Mouse (Mus musculus) 416B (cell line): ENCODE measurements around the gene Ccdc153.
A peak's percentile ranks its signal among the peaks of the same experiment; 100 is the strongest.

Source experiments
- DNase-seq: peaks from one replicate; pipeline ENCODE4 v3.0.0; 2011; ENCODE audit warnings: low read depth

Ccdc153 gene

DNA sequence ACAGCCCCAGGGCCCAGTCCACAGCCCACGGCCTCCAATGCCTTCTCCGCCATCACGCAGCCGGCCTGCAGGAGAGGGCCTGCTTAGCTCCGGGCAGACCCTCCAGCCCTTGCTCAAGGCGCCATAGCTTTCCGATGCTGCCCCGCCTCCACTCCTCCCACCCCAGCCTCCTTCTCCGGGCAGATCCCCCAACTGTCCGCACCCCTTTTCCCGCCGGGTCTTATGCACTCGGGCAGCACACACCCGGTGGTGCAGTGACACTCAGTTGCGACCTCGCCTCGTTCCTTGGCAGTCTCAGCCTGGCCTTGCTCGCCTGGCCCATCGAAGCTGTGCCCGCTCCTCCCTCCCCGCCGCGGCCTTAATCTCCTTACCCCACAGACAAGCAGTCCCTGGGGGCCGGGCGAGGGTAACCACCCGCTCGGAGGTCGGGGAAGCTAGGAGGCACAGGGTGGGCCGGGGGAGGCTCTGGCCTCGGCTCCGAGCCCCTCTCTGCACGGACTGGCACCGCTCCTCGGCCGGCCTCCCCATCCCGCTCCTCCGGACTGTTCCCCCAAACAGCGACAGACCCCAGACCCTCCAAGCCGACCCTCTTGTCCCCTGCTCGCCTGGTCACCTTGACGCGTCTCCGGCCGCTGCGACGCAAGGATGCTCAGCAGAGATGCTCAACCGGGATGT, 47.1 kb downstream of the Ccdc153 start:
- DNase-seq: no peak

DNA sequence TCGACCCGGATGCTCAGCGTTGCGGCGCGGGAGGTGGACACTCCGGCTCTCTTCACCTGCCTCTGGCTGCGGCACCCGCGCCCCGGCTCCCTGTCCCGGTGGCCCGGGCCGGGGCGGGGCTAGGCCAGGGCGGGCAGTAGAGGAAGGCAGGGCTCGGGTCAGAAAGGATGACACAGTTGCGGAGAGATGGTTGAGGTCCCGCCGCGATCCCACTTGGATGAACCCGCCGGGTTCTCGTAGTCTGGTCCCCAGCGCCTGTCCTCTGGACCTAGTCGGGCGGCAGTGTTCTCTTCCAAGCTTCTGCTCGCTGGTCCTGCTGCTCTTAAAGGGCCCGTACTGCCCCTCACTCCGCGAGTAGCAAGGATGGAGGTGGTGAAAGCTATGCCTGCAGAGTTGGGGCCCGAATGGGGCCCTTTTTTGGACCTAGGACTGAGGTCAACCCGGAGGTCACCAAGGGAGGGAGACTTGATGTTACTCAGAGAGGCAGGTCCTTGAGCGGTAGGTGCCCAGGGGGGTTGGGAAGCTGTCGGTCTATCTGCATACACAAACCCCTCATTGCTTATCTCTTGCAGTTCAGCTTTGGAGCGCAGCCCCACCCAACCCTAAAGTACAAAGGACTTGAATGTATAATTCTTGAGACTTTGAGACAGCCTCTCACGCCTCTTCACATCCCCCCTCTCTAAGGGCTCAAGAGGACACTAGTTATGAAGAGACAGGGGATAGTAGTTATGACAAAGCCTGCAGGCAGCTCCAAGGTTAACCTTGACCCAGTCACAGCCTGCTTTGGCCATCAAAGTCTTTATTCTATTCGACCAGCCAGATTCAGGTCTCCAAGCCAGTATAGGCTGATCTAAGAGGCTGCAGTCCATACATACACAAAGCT, 47.8 kb downstream of the Ccdc153 start, which contains the start of gene Abcg4:
Gene Abcg4 (minus strand): TSS at position 540 of the 883 bp plus-strand sequence.
- no peak for DNase-seq

DNA sequence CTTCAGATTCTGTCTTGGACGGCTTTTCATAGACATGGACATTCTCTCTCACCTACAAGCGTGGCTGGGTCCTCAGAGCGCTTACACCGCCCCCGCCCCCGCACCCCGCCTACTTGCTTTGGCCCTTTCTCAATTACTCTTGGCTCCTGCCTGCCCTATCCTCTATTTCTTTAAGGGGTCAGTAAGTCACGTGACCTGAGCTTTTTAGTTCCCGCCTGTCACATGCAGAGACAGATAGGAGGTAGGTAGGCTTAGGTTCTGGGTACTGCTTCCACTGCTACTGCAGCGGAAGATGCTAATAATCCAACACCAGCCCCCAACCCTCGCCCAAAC, 48.4 kb downstream of the Ccdc153 start:
- no peak for DNase-seq

DNA sequence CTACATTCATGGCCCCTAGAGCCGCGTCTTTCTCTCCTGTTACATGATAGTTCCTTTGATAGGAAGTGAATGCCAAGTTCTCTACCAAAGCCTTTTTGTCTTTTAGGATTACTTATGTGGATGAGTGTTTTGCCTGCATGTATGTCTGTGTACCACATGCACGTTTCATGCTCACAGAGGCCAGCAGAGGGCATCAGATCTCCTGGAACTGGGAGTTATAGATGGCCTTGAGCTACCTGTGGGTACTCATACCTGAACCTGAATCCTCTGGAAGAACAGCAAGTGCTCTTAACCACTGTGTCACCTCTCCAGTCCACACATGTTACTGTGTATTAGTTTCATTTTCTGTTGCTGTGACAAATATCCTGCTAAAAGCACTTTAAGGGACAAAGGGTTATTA, 52.0 kb downstream of the Ccdc153 start:
- DNase-seq: peak; percentile 56
